Mouse (Mus musculus): ENCODE data around the gene Sgip1.

- TF ChIP-seq CTCF (IDR thresholded peaks at IDR 0.05; ENCODE audit: borderline replicate concordance, insufficient read depth, low read depth, low read length) (no peak), POLR2A (IDR thresholded peaks at IDR 0.05; ENCODE audit: borderline replicate concordance, insufficient read depth, low read length) (no peak)
Measured at GRCm38 (mm10) chr4:102979385-102979784, 238.3 kb downstream of the Sgip1 start.
